Mouse (Mus musculus) ES-E14 (cell line): ENCODE measurements around the gene Mast4. TPM values are rescaled to one million over a fixed set of nuclear protein-coding genes. Genes with fewer than 3 reads are reported as not detected.

Experiments used
- DNase-seq: peaks from one replicate; pipeline ENCODE4 v3.0.0-alpha.2; 2013; ENCODE audit warnings: low read depth, low spot score
- H3K27ac ChIP-seq: 2 replicates; pipeline ENCODE4 v1.5.1; 2012; ENCODE audit warnings: low read depth, mild to moderate bottlenecking, low read length, moderate library complexity, mixed read lengths; ENCODE audit not compliant: poor library complexity, insufficient read depth, severe bottlenecking
- H3K36me3 ChIP-seq: 2 replicates; pipeline ENCODE4 v1.6.1; 2012; ENCODE audit warnings: mild to moderate bottlenecking, low read length, moderate library complexity, mixed read lengths; ENCODE audit not compliant: control insufficient read depth, poor library complexity, insufficient read depth, severe bottlenecking
- H3K4me1 ChIP-seq, 2 experiments: fragments of 150-350 bp in 1 of 2; sonication (generic) in 1 of 2; 2 replicates each; pipeline ENCODE4 v1.6.1; 2012; ENCODE audit warnings: low read length in 2 of 2, mild to moderate bottlenecking in 1 of 2, mixed read lengths in 1 of 2; ENCODE audit not compliant: control insufficient read depth in 2 of 2, insufficient read depth in 2 of 2, poor library complexity in 1 of 2
- H3K4me3 ChIP-seq, 2 experiments: fragments of 150-350 bp in 1 of 2; sonication (generic) in 1 of 2; 2 replicates each; pipeline ENCODE4 v1.5.1; 2012; ENCODE audit warnings: low read length in 2 of 2, low read depth in 1 of 2, mild to moderate bottlenecking in 1 of 2, mixed read lengths in 1 of 2; ENCODE audit not compliant: insufficient read depth in 1 of 2, poor library complexity in 1 of 2, severe bottlenecking in 1 of 2
- H3K9ac ChIP-seq: 2 replicates; pipeline ENCODE4 v1.6.1; 2012; ENCODE audit warnings: low read depth, mild to moderate bottlenecking, low read length, mixed read lengths; ENCODE audit not compliant: poor library complexity, insufficient read depth, severe bottlenecking
- H3K9me3 ChIP-seq: fragments of 150-350 bp; sonication (generic); 2 replicates; pipeline ENCODE4 v1.6.1; 2012; ENCODE audit warnings: low read depth, mild to moderate bottlenecking, low read length; ENCODE audit not compliant: control insufficient read depth, insufficient read depth
- CHD2 ChIP-seq: IDR thresholded peaks from 2 replicates; pipeline ENCODE4 v1.6.1; 2014; ENCODE audit warnings: mild to moderate bottlenecking, low read depth, low read length, inconsistent platforms
- HCFC1 ChIP-seq: IDR thresholded peaks from 2 replicates; pipeline ENCODE4 v1.6.1; 2012; ENCODE audit warnings: low read length, inconsistent platforms, borderline replicate concordance; ENCODE audit not compliant: insufficient read depth
- MAFK ChIP-seq: IDR thresholded peaks from 2 replicates; pipeline ENCODE4 v1.6.1; 2014; ENCODE audit warnings: mild to moderate bottlenecking, low read depth, low read length, inconsistent platforms; ENCODE audit not compliant: insufficient read depth
- ZC3H11A ChIP-seq: IDR thresholded peaks from 2 replicates; pipeline ENCODE4 v1.6.1; 2012; ENCODE audit warnings: low read depth, mild to moderate bottlenecking, inconsistent platforms, low read length, borderline replicate concordance
- ZNF384 ChIP-seq: IDR thresholded peaks from 2 replicates; pipeline ENCODE4 v1.6.1; 2012; ENCODE audit warnings: low read depth, low read length, inconsistent platforms
- in situ Hi-C, 2 experiments: fragments of 600-800 bp; cut with MboI; formaldehyde crosslinking; loops; one replicate each; pipeline ENCODE4 v1.15.1; 2025; ENCODE audit warnings: low sequenced_read_pairs in 2 of 2, inconsistent platforms in 1 of 2; ENCODE audit not compliant: unreplicated experiment in 2 of 2
- total RNA-seq: library from RNA; depleted of rRNA; stranded (reverse); fragments of 300-350 nt; gene quantifications from 2 replicates; pipeline ENCODE4 v1.2.3, GENCODE M21; 2012

The Mast4 gene
- total RNA-seq, 1 experiment, result 8.3 TPM

GRCm38 (mm10) chr13:103211953-103212352 is 122.3 kb downstream of the Mast4 start:
- H3K27ac ChIP-seq, result no peak overlapping the region

GRCm38 (mm10) chr13:103211501-103211941 is 122.8 kb downstream of the Mast4 start:
- no peak for DNase-seq
- H3K4me1 ChIP-seq, result no peaks in the 10 kb centered on the region
- H3K9me3 ChIP-seq, result no peaks in the 10 kb centered on the region
- TF ChIP-seq HCFC1 (no peak), ZC3H11A (no peak), CHD2 (no peak), ZNF384 (no peak), MAFK (no peak)
- H3K9ac ChIP-seq, result no peak overlapping the region
- no peak overlapping the region for H3K4me3 ChIP-seq
- no peaks in the 10 kb centered on the region for H3K36me3 ChIP-seq
- in situ Hi-C loops, result no loop called here
- H3K27ac ChIP-seq, result no peak overlapping the region

More at GRCm38 (mm10) chr13:103211953-103212352, 122.3 kb downstream of the Mast4 start:
- Histone ChIP-seq H3K9ac (no peak overlapping the region), H3K36me3 (no peaks in the 10 kb centered on the region), H3K4me1 (no peaks in the 10 kb centered on the region), H3K4me3 (no peak overlapping the region), H3K9me3 (no peaks in the 10 kb centered on the region)
- TF ChIP-seq HCFC1, result no peak
- no peak for TF ChIP-seq CHD2
- TF ChIP-seq ZNF384, result no peak
- TF ChIP-seq MAFK, result no peak
- no peak for TF ChIP-seq ZC3H11A
- no peak for DNase-seq
- in situ Hi-C loops, result no loop called here

- TF ChIP-seq ZC3H11A (no peak), MAFK (no peak), HCFC1 (no peak), ZNF384 (no peak)
Observed at GRCm38 (mm10) chr13:103210746-103211145, 123.6 kb downstream of the Mast4 start.

GRCm38 (mm10) chr13:103207199-103207598 is 127.1 kb downstream of the Mast4 start:
- no peak overlapping the region for H3K9ac ChIP-seq
- no peaks in the 10 kb centered on the region for H3K4me1 ChIP-seq
- TF ChIP-seq MAFK (no peak), ZC3H11A (no peak), CHD2 (no peak), ZNF384 (no peak), HCFC1 (no peak)
- no peak overlapping the region for H3K4me3 ChIP-seq
- DNase-seq, result no peak
- no peaks in the 10 kb centered on the region for H3K9me3 ChIP-seq
- in situ Hi-C loops, result no loop called here
- no peak overlapping the region for H3K27ac ChIP-seq
- H3K36me3 ChIP-seq, result no peaks in the 10 kb centered on the region

More at GRCm38 (mm10) chr13:103210746-103211145, 123.6 kb downstream of the Mast4 start:
- in situ Hi-C loops, result no loop called here
- no peak overlapping the region for H3K4me3 ChIP-seq
- no peaks in the 10 kb centered on the region for H3K9me3 ChIP-seq
- no peak overlapping the region for H3K9ac ChIP-seq
- H3K27ac ChIP-seq, result no peak overlapping the region
- no peaks in the 10 kb centered on the region for H3K4me1 ChIP-seq
- DNase-seq, result no peak
- no peaks in the 10 kb centered on the region for H3K36me3 ChIP-seq

- no peaks in the 10 kb centered on the region for H3K9me3 ChIP-seq
- DNase-seq, result no peak
- TF ChIP-seq CHD2 (no peak), ZNF384 (no peak), ZC3H11A (no peak), MAFK (no peak), HCFC1 (no peak)
- no peak overlapping the region for H3K4me3 ChIP-seq
- no peaks in the 10 kb centered on the region for H3K36me3 ChIP-seq
- no peak overlapping the region for H3K27ac ChIP-seq
- H3K9ac ChIP-seq, result no peak overlapping the region
- no peaks in the 10 kb centered on the region for H3K4me1 ChIP-seq
- in situ Hi-C loops, result no loop called here
Observed at GRCm38 (mm10) chr13:103206644-103207043, 127.7 kb downstream of the Mast4 start.
